Mouse (Mus musculus) urinary bladder, postnatal 14 days (tissue): ENCODE data around the gene Olfr412.

Experiments
- DNase-seq: peaks from one replicate; pipeline ENCODE4 v3.0.0; 2021; ENCODE audit warnings: low spot score

The Olfr412 gene

DNA sequence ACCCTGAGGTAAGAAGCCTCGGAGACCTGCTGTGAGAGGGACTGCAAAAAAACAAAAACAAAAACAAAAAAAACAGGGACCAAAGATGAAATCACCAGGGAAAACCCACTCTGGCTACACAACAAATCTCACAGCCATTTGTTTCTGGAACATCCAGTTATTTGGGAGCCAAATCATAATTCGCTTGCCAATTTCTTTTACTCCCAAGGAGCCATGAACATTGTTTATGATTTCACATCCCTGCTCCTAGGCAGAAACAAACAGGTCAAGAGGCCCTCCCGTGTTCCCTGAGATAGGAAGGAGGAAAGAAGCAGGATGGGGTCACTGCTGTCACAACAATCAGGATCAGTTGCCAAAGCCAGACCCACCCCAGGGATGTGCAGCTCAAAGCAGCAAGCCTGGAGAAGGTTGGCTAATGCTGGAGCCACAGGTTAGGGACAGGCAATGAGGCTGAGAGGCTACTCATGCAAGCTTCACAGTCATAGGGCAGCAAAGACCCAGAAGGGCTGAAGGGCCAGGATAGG lies 51.6 kb downstream of the Olfr412 start:
- DNase-seq, result no peak

GRCm38 (mm10) chr11:74414112-74414511 lies 52.2 kb downstream of the Olfr412 start:
- DNase-seq, result peak; percentile 69

GRCm38 (mm10) chr11:74415736-74416135 lies 53.9 kb downstream of the Olfr412 start:
- DNase-seq, result no peak
